Mouse (Mus musculus) G1E-ER4 (cell line): ENCODE measurements around the gene Olfr921. TPM values are rescaled to one million over a fixed set of nuclear protein-coding genes. Genes with fewer than 3 reads are reported as not detected.
A peak's percentile ranks its signal among the peaks of the same experiment; 100 is the strongest.

ENCODE experiments used
- GATA1 ChIP-seq: IDR thresholded peaks from one replicate; pipeline ENCODE4 v1.8.0; 2012; ENCODE audit warnings: low read length, inconsistent platforms
- polyA plus RNA-seq: library from polyadenylated mRNA; stranded (reverse); fragments of >175 nt; gene quantifications from 2 replicates; pipeline ENCODE4 v1.2.3, GENCODE M21; 2012

The Olfr921 gene
- not detected in 2 replicates for polyA plus RNA-seq

DNA sequence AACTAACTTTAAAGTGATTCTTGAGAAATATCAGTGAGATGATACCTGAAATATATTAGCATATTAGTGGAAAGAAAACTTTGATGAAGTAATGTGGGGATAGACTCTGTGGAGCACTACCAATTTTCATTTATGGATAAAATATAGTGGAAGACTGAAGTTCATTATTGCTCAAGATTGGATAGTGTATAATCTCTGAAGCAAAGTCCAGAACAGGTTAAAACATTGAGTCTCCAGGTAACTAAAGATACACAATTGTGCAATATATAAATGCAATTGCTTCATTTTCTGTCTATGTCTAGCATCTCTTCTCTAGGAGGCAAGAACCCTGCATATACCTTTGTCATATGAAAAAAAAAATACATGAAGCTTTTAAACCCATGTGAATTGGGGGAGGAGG lies at the start of gene Olfr921:
TSS of gene Olfr921 (plus strand) at position 301 of the 400 bp plus-strand sequence.
- no peak for TF ChIP-seq GATA1

DNA sequence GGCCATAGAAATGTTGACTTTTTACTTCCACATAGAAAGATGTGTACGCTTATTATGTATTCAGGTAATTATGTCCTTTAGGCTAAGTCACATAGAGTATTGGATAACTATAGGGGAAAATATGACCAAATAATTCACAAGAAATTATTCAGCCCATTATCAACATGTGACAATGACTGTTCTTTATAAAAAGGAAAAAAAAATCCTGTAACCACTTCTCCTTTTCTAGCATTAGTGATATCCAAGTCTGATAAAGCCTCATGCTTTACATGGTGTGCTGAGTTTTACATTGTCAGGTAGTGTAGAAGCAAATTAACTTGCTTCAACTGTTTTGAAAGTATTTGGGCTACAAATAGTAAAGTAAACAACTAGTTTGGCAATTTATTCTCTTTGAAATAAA lies 48.8 kb upstream of the Olfr921 start:
- TF ChIP-seq GATA1: no peak

DNA sequence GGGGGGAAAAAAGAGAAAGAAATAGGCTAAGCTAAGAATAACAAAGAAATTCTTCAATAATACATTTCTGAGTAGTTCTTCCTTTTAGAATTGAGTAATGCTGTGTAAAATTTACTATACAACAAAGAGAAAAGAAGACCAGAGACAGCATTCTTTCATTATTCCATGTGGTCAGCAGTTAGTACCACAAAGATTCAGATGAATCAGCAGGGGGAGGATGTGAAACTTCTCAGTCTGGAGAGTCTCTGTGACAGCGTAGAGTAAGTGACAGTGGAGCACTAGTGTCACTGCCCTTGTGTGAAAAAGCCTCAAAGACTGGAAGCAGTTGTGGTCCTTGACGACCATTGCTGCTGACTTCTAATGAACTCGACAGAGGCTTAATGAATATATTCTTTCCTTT lies 44.6 kb upstream of the Olfr921 start:
- no peak for TF ChIP-seq GATA1

DNA sequence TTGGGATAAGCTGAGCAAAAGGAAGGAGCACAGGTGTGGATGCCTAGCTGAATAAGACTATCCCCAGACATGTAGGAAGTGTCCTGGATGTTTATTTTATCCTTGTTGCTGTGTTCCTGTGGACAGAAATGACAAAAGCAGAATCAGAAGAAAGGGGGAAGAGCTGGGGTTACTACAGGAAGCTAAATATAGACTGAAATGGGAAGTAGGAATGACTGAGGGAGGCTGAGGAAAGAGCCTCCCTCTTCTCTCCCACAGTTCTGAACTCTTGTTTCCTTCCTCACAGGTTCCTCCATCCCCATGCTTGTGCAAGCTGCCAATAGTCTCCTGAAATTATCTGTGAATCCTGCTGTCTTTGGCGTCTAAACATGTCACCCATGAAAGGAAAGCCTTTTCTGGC lies 31.5 kb upstream of the Olfr921 start:
- no peak for TF ChIP-seq GATA1

DNA sequence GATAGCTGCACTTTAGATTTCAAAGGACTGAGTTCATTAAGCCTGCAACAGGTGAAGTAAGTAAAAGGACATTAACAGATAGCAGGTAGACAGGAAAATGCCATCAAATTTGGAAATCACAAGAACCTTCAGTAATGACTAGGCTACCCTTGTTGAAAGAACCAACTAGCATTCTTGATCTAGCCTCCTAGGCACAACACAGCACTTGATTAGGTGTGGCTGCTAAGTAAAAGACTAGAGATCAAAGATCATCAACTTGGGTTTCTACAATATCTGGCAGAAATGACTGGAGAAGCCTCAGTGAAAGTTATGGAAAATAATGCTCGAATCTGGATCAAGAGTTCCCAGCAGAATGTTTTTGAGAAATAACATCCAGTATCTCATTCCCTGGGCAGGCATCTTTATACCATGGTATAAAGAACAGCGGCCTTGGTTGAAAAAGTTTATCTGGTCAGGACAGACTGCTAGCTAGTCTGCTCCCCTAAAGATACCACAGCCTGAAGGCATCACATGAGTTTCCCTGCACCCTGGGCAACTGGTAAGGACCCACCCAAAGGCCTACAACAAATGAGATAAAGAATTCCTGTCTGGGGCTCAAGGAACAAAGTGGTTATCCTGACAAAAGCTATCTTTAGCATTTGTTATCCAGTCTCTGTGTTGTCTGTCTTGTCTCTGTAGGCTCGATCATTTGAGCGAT lies 28.1 kb upstream of the Olfr921 start:
- peak; percentile 15 for TF ChIP-seq GATA1

DNA sequence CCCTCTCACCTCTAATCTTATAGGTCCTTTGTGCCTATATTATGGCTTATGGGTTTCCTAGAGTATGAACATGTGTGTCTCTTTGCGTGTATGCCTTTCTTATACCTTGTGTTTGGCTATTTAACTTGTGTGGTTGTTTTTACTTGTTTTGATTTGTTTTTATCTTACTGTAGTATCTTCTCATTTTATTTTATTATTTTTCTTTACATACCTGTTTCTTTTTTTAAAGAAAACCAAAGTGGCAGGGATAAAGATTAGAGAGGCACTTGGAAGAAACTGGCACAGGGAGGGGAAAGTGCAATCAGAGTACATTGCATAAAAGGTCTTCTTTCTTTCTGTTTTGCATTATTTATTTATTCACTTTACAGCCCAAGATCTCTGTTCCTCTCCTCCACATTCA lies 20.9 kb upstream of the Olfr921 start, which contains the start of gene Olfr920:
TSS of gene Olfr920 (plus strand) at position 301 of the 400 bp plus-strand sequence.
- TF ChIP-seq GATA1: no peak

DNA sequence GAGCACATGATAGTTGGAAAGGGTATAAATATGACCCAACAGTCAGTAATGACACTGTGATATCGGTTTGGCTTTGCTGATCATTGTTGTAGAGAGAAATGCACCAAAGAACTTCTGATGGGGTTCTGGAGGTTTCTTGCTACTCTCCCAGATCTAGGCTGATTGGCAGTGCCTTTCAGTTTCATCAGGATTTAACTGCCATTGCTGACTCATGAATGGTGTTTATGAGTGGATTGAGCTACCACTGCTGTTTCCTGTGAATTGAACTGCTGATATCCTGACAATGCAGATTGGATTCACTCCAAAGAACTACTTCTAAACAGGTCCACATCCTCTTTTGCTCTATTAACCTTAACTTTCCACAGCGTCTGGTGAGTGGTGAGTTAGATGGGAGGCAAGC lies 19.8 kb downstream of the Olfr921 start:
- no peak for TF ChIP-seq GATA1

DNA sequence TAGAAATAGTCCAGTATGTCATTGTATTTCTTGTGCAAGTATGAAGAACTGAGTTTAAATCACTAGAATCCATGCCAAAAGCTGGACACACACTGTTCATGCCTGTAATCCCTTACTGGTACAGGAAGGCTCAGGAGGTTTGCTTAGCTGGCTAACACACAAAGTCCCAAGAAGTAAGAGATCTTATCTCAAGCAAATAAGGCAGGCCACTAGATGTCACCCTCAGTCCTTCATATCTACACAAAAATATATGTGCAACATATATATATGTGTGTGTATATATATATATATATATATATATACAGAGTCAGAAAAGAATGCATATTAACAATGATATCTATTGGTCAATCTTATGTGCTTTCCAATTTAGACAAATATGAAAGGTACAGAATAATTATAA lies 32.8 kb downstream of the Olfr921 start:
- TF ChIP-seq GATA1: no peak

DNA sequence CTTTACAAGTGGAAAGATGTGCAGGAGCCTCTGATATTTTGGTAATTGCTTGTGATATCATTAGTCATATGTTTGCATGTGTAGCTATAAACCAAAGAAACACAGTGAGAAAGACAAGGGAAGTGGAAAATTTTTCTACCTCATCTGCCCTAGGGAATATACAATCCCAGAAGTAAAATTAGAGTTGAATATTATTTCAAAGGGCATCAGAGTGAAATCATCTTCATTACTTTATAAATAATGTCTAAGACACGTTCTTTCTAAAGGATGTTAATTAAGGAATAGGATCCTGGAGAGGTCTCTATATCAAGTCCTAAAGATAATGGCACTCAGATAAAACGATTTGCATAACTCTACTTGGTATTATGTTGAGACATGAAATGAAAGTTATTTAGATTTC lies 41.4 kb downstream of the Olfr921 start, which contains the start of gene Olfr922:
TSS of gene Olfr922 (plus strand) at position 301 of the 400 bp plus-strand sequence.
- TF ChIP-seq GATA1: no peak

DNA sequence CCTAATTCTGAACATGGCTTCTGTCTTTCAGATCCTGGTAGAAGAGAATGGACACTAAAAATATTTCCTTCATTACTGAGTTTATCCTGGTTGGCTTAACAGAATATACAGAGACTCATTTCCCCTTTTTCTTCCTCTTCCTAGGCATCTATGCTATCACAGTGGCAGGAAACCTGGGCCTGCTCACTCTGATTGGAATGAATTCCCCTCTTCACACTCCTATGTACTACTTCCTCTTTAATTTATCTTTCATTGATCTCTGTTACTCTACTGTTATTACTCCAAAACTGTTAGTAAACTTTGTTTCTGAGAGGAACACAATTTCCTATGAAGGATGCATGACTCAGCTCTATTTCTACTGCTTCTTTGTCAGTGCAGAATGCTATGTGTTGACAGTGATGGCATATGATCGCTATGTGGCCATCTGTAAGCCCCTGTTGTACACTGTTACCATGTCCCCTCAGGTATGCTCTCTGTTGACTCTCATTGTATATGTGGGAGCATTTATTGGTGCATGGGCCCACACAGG lies 42.7 kb downstream of the Olfr921 start:
- TF ChIP-seq GATA1: no peak

DNA sequence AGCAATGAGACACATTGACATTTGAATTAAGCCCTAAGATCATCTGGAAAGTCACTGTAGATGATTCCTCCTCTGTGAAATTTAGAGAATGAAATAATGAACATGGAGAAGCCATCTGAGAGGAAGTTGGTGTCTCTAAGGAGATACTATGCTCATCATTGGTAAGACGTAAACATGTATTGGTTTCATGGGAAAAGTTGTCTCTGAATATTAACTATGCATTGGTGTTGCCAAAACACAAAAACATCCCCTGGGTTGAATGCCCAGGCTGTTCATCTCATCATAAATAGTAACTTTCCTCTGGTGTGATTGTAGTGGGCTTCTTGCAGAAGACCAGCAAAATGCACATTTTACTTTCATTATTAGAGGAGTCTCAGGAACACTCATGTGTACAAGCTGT lies 53.4 kb downstream of the Olfr921 start, which contains the start of gene Olfr923:
TSS of gene Olfr923 (plus strand) at position 301 of the 400 bp plus-strand sequence.
- no peak for TF ChIP-seq GATA1

Other genes with a start within 250 kb of the Olfr921 start
- gene Olfr910, start 235.2 kb upstream of the Olfr921 start, polyA plus RNA-seq: not detected in 2 replicates
- gene Olfr912, start 192.9 kb upstream of the Olfr921 start, polyA plus RNA-seq: not detected in 2 replicates
- not detected in 2 replicates for gene Olfr913, start 180.3 kb upstream of the Olfr921 start, polyA plus RNA-seq
- gene Olfr914, start 168.0 kb upstream of the Olfr921 start, polyA plus RNA-seq: not detected in 2 replicates
- not detected in 2 replicates for gene Olfr916, start 113.2 kb upstream of the Olfr921 start, polyA plus RNA-seq
- gene Olfr917, start 107.2 kb upstream of the Olfr921 start, polyA plus RNA-seq: not detected in 2 replicates
- gene Olfr918, start 98.5 kb upstream of the Olfr921 start, polyA plus RNA-seq: not detected in 2 replicates
- gene Olfr919, start 69.4 kb upstream of the Olfr921 start, polyA plus RNA-seq: not detected in 2 replicates
- 0.40 and 0.56 TPM in 2 replicates for gene Vwa5a, start 54.8 kb upstream of the Olfr921 start, polyA plus RNA-seq
- gene Olfr920, start 20.8 kb upstream of the Olfr921 start, polyA plus RNA-seq: not detected in 2 replicates
- not detected in 2 replicates for gene Olfr922, start 41.5 kb downstream of the Olfr921 start, polyA plus RNA-seq
- not detected in 2 replicates for gene Olfr923, start 53.5 kb downstream of the Olfr921 start, polyA plus RNA-seq
- gene Olfr924, start 71.4 kb downstream of the Olfr921 start, polyA plus RNA-seq: not detected in 2 replicates
- gene Olfr26, start 82.0 kb downstream of the Olfr921 start, polyA plus RNA-seq: not detected in 2 replicates
- not detected in 2 replicates for gene Olfr926, start 104.1 kb downstream of the Olfr921 start, polyA plus RNA-seq
- not detected in 2 replicates for gene Olfr930, start 156.7 kb downstream of the Olfr921 start, polyA plus RNA-seq
- not detected in 2 replicates for gene Olfr933, start 199.2 kb downstream of the Olfr921 start, polyA plus RNA-seq
- not detected in 2 replicates for gene Olfr934, start 215.2 kb downstream of the Olfr921 start, polyA plus RNA-seq
- not detected in 2 replicates for gene Olfr935, start 226.6 kb downstream of the Olfr921 start, polyA plus RNA-seq